Mouse (Mus musculus): ENCODE data around the gene Gm20388. TPM values are rescaled to one million over a fixed set of nuclear protein-coding genes. Genes with fewer than 3 reads are reported as not detected.
A peak's percentile ranks its signal among the peaks of the same experiment; 100 is the strongest.

Gene Gm20388
- total RNA-seq, 1 experiment, result 27.0 TPM

GRCm38 (mm10) chr8:120421638-120422037 is 511.0 kb downstream of the Gm20388 start:
- no peak overlapping the region for H3K27ac ChIP-seq (ENCODE audit: insufficient read depth, low read depth, low read length, poor library complexity, severe bottlenecking)
- no peak for DNase-seq (ENCODE audit: low read depth, low spot score)
- H3K9ac ChIP-seq (ENCODE audit: insufficient read depth, low read depth, low read length, poor library complexity, severe bottlenecking), result peak overlapping the region; percentile 2; the same call in 1 of the 2 replicates
- in situ Hi-C loops (cut with MboI; ENCODE audit: low sequenced_read_pairs in 2 of 2, unreplicated experiment in 2 of 2), result no loop called here
- H3K9me3 ChIP-seq (ENCODE audit: control insufficient read depth, insufficient read depth, low read depth, low read length), result no peaks in the 10 kb centered on the region
- no peaks in the 10 kb centered on the region for H3K36me3 ChIP-seq (ENCODE audit: control insufficient read depth, insufficient read depth, low read length, poor library complexity, severe bottlenecking)
- TF ChIP-seq MAFK (IDR thresholded peaks at IDR 0.05; ENCODE audit: insufficient read depth, low read depth, low read length), result no peak
- TF ChIP-seq ZNF384 (IDR thresholded peaks at IDR 0.05; ENCODE audit: low read depth, low read length), result no peak
- no peak for TF ChIP-seq CHD2 (IDR thresholded peaks at IDR 0.05; ENCODE audit: low read depth, low read length)
- no peak for TF ChIP-seq HCFC1 (IDR thresholded peaks at IDR 0.05; ENCODE audit: borderline replicate concordance, insufficient read depth, low read length)
- TF ChIP-seq ZC3H11A (IDR thresholded peaks at IDR 0.05; ENCODE audit: borderline replicate concordance, low read depth, low read length), result no peak
- H3K4me3 ChIP-seq (ENCODE audit: insufficient read depth in 1 of 2, low read depth in 1 of 2, low read length in 2 of 2, poor library complexity in 1 of 2, severe bottlenecking in 1 of 2), result no peak overlapping the region
- peaks cover 10 to 45% of the 10 kb centered on the region in 2 experiments; a peak in 3 of 4 replicates for H3K4me1 ChIP-seq (ENCODE audit: control insufficient read depth in 2 of 2, insufficient read depth in 2 of 2, low read length in 2 of 2, poor library complexity in 1 of 2)

- no peak for DNase-seq (ENCODE audit: low read depth, low spot score)
- Histone ChIP-seq H3K27ac (ENCODE audit: insufficient read depth, low read depth, low read length, poor library complexity, severe bottlenecking) (no peak overlapping the region), H3K36me3 (ENCODE audit: control insufficient read depth, insufficient read depth, low read length, poor library complexity, severe bottlenecking) (no peaks in the 10 kb centered on the region), H3K4me3 (ENCODE audit: insufficient read depth in 1 of 2, low read depth in 1 of 2, low read length in 2 of 2, poor library complexity in 1 of 2, severe bottlenecking in 1 of 2) (no peak overlapping the region), H3K4me1 (ENCODE audit: control insufficient read depth in 2 of 2, insufficient read depth in 2 of 2, low read length in 2 of 2, poor library complexity in 1 of 2) (peaks cover 10 to 46% of the 10 kb centered on the region in 2 experiments; a peak in 3 of 4 replicates), H3K9me3 (ENCODE audit: control insufficient read depth, insufficient read depth, low read depth, low read length) (no peaks in the 10 kb centered on the region), H3K9ac (ENCODE audit: insufficient read depth, low read depth, low read length, poor library complexity, severe bottlenecking) (no peak overlapping the region)
- in situ Hi-C loops (cut with MboI; ENCODE audit: low sequenced_read_pairs in 2 of 2, unreplicated experiment in 2 of 2), result no loop called here
- TF ChIP-seq MAFK (IDR thresholded peaks at IDR 0.05; ENCODE audit: insufficient read depth, low read depth, low read length), result no peak
- TF ChIP-seq HCFC1 (IDR thresholded peaks at IDR 0.05; ENCODE audit: borderline replicate concordance, insufficient read depth, low read length), result no peak
- TF ChIP-seq ZC3H11A (IDR thresholded peaks at IDR 0.05; ENCODE audit: borderline replicate concordance, low read depth, low read length), result no peak
- no peak for TF ChIP-seq ZNF384 (IDR thresholded peaks at IDR 0.05; ENCODE audit: low read depth, low read length)
Observed at GRCm38 (mm10) chr8:120422236-120422635, 511.6 kb downstream of the Gm20388 start.

GRCm38 (mm10) chr8:120423576-120423975 is 512.9 kb downstream of the Gm20388 start:
- Histone ChIP-seq H3K36me3 (ENCODE audit: control insufficient read depth, insufficient read depth, low read length, poor library complexity, severe bottlenecking) (no peaks in the 10 kb centered on the region), H3K4me1 (ENCODE audit: control insufficient read depth in 2 of 2, insufficient read depth in 2 of 2, low read length in 2 of 2, poor library complexity in 1 of 2) (peaks cover 10 to 48% of the 10 kb centered on the region in 2 experiments; a peak in 3 of 4 replicates), H3K27ac (ENCODE audit: insufficient read depth, low read depth, low read length, poor library complexity, severe bottlenecking) (no peak overlapping the region), H3K4me3 (ENCODE audit: insufficient read depth in 1 of 2, low read depth in 1 of 2, low read length in 2 of 2, poor library complexity in 1 of 2, severe bottlenecking in 1 of 2) (no peak overlapping the region), H3K9me3 (ENCODE audit: control insufficient read depth, insufficient read depth, low read depth, low read length) (no peaks in the 10 kb centered on the region), H3K9ac (ENCODE audit: insufficient read depth, low read depth, low read length, poor library complexity, severe bottlenecking) (no peak overlapping the region)
- in situ Hi-C loops (cut with MboI; ENCODE audit: low sequenced_read_pairs in 2 of 2, unreplicated experiment in 2 of 2), result no loop called here
- DNase-seq (ENCODE audit: low read depth, low spot score), result no peak
- TF ChIP-seq ZC3H11A (IDR thresholded peaks at IDR 0.05; ENCODE audit: borderline replicate concordance, low read depth, low read length), result no peak
- TF ChIP-seq ZNF384 (IDR thresholded peaks at IDR 0.05; ENCODE audit: low read depth, low read length), result no peak
- no peak for TF ChIP-seq MAFK (IDR thresholded peaks at IDR 0.05; ENCODE audit: insufficient read depth, low read depth, low read length)
- TF ChIP-seq HCFC1 (IDR thresholded peaks at IDR 0.05; ENCODE audit: borderline replicate concordance, insufficient read depth, low read length), result no peak
- no peak for TF ChIP-seq CHD2 (IDR thresholded peaks at IDR 0.05; ENCODE audit: low read depth, low read length)

- Histone ChIP-seq H3K9ac (ENCODE audit: insufficient read depth, low read depth, low read length, poor library complexity, severe bottlenecking) (no peak overlapping the region), H3K4me1 (ENCODE audit: control insufficient read depth in 2 of 2, insufficient read depth in 2 of 2, low read length in 2 of 2, poor library complexity in 1 of 2) (peaks cover 10 to 48% of the 10 kb centered on the region in 2 experiments; a peak in 3 of 4 replicates), H3K4me3 (ENCODE audit: insufficient read depth in 1 of 2, low read depth in 1 of 2, low read length in 2 of 2, poor library complexity in 1 of 2, severe bottlenecking in 1 of 2) (no peak overlapping the region), H3K27ac (ENCODE audit: insufficient read depth, low read depth, low read length, poor library complexity, severe bottlenecking) (no peak overlapping the region), H3K36me3 (ENCODE audit: control insufficient read depth, insufficient read depth, low read length, poor library complexity, severe bottlenecking) (no peaks in the 10 kb centered on the region), H3K9me3 (ENCODE audit: control insufficient read depth, insufficient read depth, low read depth, low read length) (no peaks in the 10 kb centered on the region)
- in situ Hi-C loops (cut with MboI; ENCODE audit: low sequenced_read_pairs in 2 of 2, unreplicated experiment in 2 of 2), result no loop called here
- DNase-seq (ENCODE audit: low read depth, low spot score), result no peak
- TF ChIP-seq ZNF384 (IDR thresholded peaks at IDR 0.05; ENCODE audit: low read depth, low read length) (no peak), HCFC1 (IDR thresholded peaks at IDR 0.05; ENCODE audit: borderline replicate concordance, insufficient read depth, low read length) (no peak), CHD2 (IDR thresholded peaks at IDR 0.05; ENCODE audit: low read depth, low read length) (no peak), MAFK (IDR thresholded peaks at IDR 0.05; ENCODE audit: insufficient read depth, low read depth, low read length) (no peak), ZC3H11A (IDR thresholded peaks at IDR 0.05; ENCODE audit: borderline replicate concordance, low read depth, low read length) (no peak)
Observed at GRCm38 (mm10) chr8:120424829-120425198, 514.2 kb downstream of the Gm20388 start.
